Mouse (Mus musculus) forebrain, embryonic 11.5 days (tissue): ENCODE measurements around the gene Efhd2. TPM values are rescaled to one million over a fixed set of nuclear protein-coding genes. Genes with fewer than 3 reads are reported as not detected.

Source experiments
- ATAC-seq: fragments of 200-750 bp; cut with Nextera tagmentation; replicated peaks from 2 replicates; pipeline ENCODE4 v1.8.0; 2017; ENCODE audit warnings: moderate TSS enrichment; ENCODE audit not compliant: low FRiP score
- DNase-seq: peaks from one replicate; pipeline ENCODE4 v3.0.0-alpha.2; 2017; ENCODE audit warnings: low spot score
- H3K27ac ChIP-seq: fragments of 300-500 bp; sonication (generic); 2 replicates; pipeline ENCODE4 v1.5.1; 2014; ENCODE audit warnings: low read depth, low read length
- H3K27me3 ChIP-seq: fragments of 300-500 bp; sonication (generic); 2 replicates; pipeline ENCODE4 v1.6.1; 2014; ENCODE audit warnings: mild to moderate bottlenecking, low read length, mixed read lengths; ENCODE audit not compliant: control insufficient read depth, insufficient read depth
- H3K36me3 ChIP-seq: fragments of 300-500 bp; sonication (generic); 2 replicates; pipeline ENCODE4 v1.6.1; 2014; ENCODE audit warnings: mild to moderate bottlenecking, low read length, moderate library complexity, mixed read lengths; ENCODE audit not compliant: control insufficient read depth, insufficient read depth
- H3K4me1 ChIP-seq: fragments of 300-500 bp; sonication (generic); replicated peaks from 2 replicates; pipeline ENCODE4 v1.6.1; 2014; ENCODE audit warnings: low read length, mixed read lengths; ENCODE audit not compliant: control insufficient read depth, insufficient read depth
- H3K4me2 ChIP-seq: fragments of 300-500 bp; sonication (generic); 2 replicates; pipeline ENCODE4 v1.6.1; 2014; ENCODE audit warnings: low read depth, mild to moderate bottlenecking, low read length, moderate library complexity, mixed read lengths; ENCODE audit not compliant: severe bottlenecking
- H3K4me3 ChIP-seq: fragments of 300-500 bp; sonication (generic); 2 replicates; pipeline ENCODE4 v1.5.1; 2014; ENCODE audit warnings: low read depth, low read length
- H3K9ac ChIP-seq: fragments of 300-500 bp; sonication (generic); 2 replicates; pipeline ENCODE4 v1.6.1; 2014; ENCODE audit warnings: low read length
- H3K9me3 ChIP-seq: fragments of 300-500 bp; sonication (generic); 2 replicates; pipeline ENCODE4 v1.6.1; 2016; ENCODE audit warnings: low read length, mixed read lengths; ENCODE audit not compliant: control insufficient read depth
- WGBS: fragments of 180-500 bp; shearing (Covaris S2); extraction: QIAGEN DNeasy Blood & Tissue Kit; methylation state at CpG from one replicate; pipeline ENCODE4 v1.1.7; 2014; 5-methylcytosine and 5-hydroxymethylcytosine counted together
- polyA plus RNA-seq: library from polyadenylated mRNA; unstranded; fragments of >200 nt; fragmentation: Nextera tagmentation; extraction: Ambion mirVana; gene quantifications from 2 replicates; pipeline ENCODE4 v1.2.1, GENCODE M21; 2014

The Efhd2 gene
- polyA plus RNA-seq, 1 experiment from 2014 or later = 43.4 TPM

- H3K4me2 ChIP-seq = no peak overlapping the region
- H3K27ac ChIP-seq = no peak overlapping the region
- no peaks in the 10 kb centered on the region for H3K4me1 ChIP-seq
- H3K4me3 ChIP-seq = no peak overlapping the region
- ATAC-seq (no peak), DNase-seq (no peak)
- no peaks in the 10 kb centered on the region for H3K9me3 ChIP-seq
- no peaks in the 10 kb centered on the region for H3K36me3 ChIP-seq
- WGBS = 59% methylated on average over 6 of the region's 6 CpGs
- no peaks in the 10 kb centered on the region for H3K27me3 ChIP-seq
- H3K9ac ChIP-seq = no peak overlapping the region
Measured at GRCm38 (mm10) chr4:141886385-141886968, 11.8 kb upstream of the Efhd2 start.

- no peak overlapping the region for H3K4me3 ChIP-seq
- H3K9me3 ChIP-seq = no peaks in the 10 kb centered on the region
- no peaks in the 10 kb centered on the region for H3K36me3 ChIP-seq
- no peak for DNase-seq
- no peaks in the 10 kb centered on the region for H3K4me1 ChIP-seq
- no peak overlapping the region for H3K9ac ChIP-seq
- no peak for ATAC-seq
- no peak overlapping the region for H3K4me2 ChIP-seq
- WGBS = 83% methylated on average over 9 of the region's 9 CpGs
- H3K27ac ChIP-seq = no peak overlapping the region
- no peaks in the 10 kb centered on the region for H3K27me3 ChIP-seq
Measured at GRCm38 (mm10) chr4:141885451-141885850, 10.7 kb upstream of the Efhd2 start.

GRCm38 (mm10) chr4:141882858-141883257 lies 8.1 kb upstream of the Efhd2 start:
- H3K9ac ChIP-seq = no peak overlapping the region
- 90% methylated on average over 7 of the region's 7 CpGs for WGBS
- no peaks in the 10 kb centered on the region for H3K27me3 ChIP-seq
- H3K4me3 ChIP-seq = no peak overlapping the region
- no peaks in the 10 kb centered on the region for H3K36me3 ChIP-seq
- no peak for DNase-seq
- no peaks in the 10 kb centered on the region for H3K4me1 ChIP-seq
- no peak for ATAC-seq
- no peaks in the 10 kb centered on the region for H3K9me3 ChIP-seq
- no peak overlapping the region for H3K4me2 ChIP-seq
- no peak overlapping the region for H3K27ac ChIP-seq

GRCm38 (mm10) chr4:141881950-141882349 lies 7.2 kb upstream of the Efhd2 start:
- Histone ChIP-seq H3K9me3 (no peaks in the 10 kb centered on the region), H3K4me3 (no peak overlapping the region), H3K9ac (no peak overlapping the region), H3K36me3 (no peaks in the 10 kb centered on the region), H3K27me3 (no peaks in the 10 kb centered on the region), H3K27ac (no peak overlapping the region), H3K4me1 (no peaks in the 10 kb centered on the region), H3K4me2 (no peak overlapping the region)
- ATAC-seq (no peak), DNase-seq (no peak)
- WGBS = 79% methylated on average over 5 of the region's 5 CpGs

GRCm38 (mm10) chr4:141881289-141881914 lies 6.7 kb upstream of the Efhd2 start:
- H3K4me3 ChIP-seq = no peak overlapping the region
- H3K4me2 ChIP-seq = no peak overlapping the region
- DNase-seq (no peak), ATAC-seq (no peak)
- H3K36me3 ChIP-seq = no peaks in the 10 kb centered on the region
- H3K27me3 ChIP-seq = no peaks in the 10 kb centered on the region
- whole genome bisulfite sequencing = 70% methylated on average over 10 of the region's 10 CpGs
- H3K27ac ChIP-seq = no peak overlapping the region
- H3K9ac ChIP-seq = no peak overlapping the region
- no peaks in the 10 kb centered on the region for H3K9me3 ChIP-seq
- no peaks in the 10 kb centered on the region for H3K4me1 ChIP-seq

- no peak for DNase-seq
- H3K9ac ChIP-seq = no peak overlapping the region
- H3K9me3 ChIP-seq = no peaks in the 10 kb centered on the region
- no peak overlapping the region for H3K4me3 ChIP-seq
- no peak overlapping the region for H3K4me2 ChIP-seq
- no peak for ATAC-seq
- peaks cover 5% of the 10 kb centered on the region; the same call in 1 of the 2 replicates for H3K4me1 ChIP-seq
- 67% methylated on average over 9 of the region's 9 CpGs for WGBS
- no peak overlapping the region for H3K27ac ChIP-seq
- H3K36me3 ChIP-seq = no peaks in the 10 kb centered on the region
- no peaks in the 10 kb centered on the region for H3K27me3 ChIP-seq
Measured at GRCm38 (mm10) chr4:141879875-141880274, 5.2 kb upstream of the Efhd2 start.

- Histone ChIP-seq H3K4me1 (peaks cover 5% of the 10 kb centered on the region; the same call in 1 of the 2 replicates), H3K9me3 (no peaks in the 10 kb centered on the region), H3K27ac (no peak overlapping the region), H3K27me3 (no peaks in the 10 kb centered on the region), H3K9ac (no peak overlapping the region), H3K4me2 (no peak overlapping the region), H3K36me3 (no peaks in the 10 kb centered on the region), H3K4me3 (no peak overlapping the region)
- WGBS = 82% methylated on average over 4 of the region's 4 CpGs
- no peak for ATAC-seq
- DNase-seq = no peak
Measured at GRCm38 (mm10) chr4:141879074-141879473, 4.4 kb upstream of the Efhd2 start.

GRCm38 (mm10) chr4:141878621-141879020 lies 3.9 kb upstream of the Efhd2 start:
- Histone ChIP-seq H3K36me3 (no peaks in the 10 kb centered on the region), H3K4me1 (peaks cover 6% of the 10 kb centered on the region; the same call in 1 of the 2 replicates), H3K4me3 (no peak overlapping the region), H3K4me2 (no peak overlapping the region), H3K9me3 (no peaks in the 10 kb centered on the region), H3K27ac (no peak overlapping the region), H3K27me3 (no peaks in the 10 kb centered on the region), H3K9ac (no peak overlapping the region)
- 80% methylated on average over 7 of the region's 7 CpGs for WGBS
- DNase-seq (no peak), ATAC-seq (no peak)
